Mouse (Mus musculus) limb, embryonic 14.5 days (tissue): Measurements from ENCODE around the gene Ccl7. TPM values are rescaled to one million over a fixed set of nuclear protein-coding genes. Genes with fewer than 3 reads are reported as not detected.

Experiments
- ATAC-seq: fragments of 200-750 bp; cut with Nextera tagmentation; 2 replicates; pipeline ENCODE4 v1.8.0; 2017; ENCODE audit warnings: low read depth, moderate number of reproducible peaks, moderate TSS enrichment; ENCODE audit not compliant: low FRiP score
- DNase-seq: peaks from one replicate; pipeline ENCODE4 v3.0.0-alpha.2; 2015; ENCODE audit warnings: low spot score
- H3K27ac ChIP-seq: fragments of 300-500 bp; sonication (generic); replicated peaks from 2 replicates; pipeline ENCODE4 v1.5.1; 2014; ENCODE audit warnings: low read depth, mild to moderate bottlenecking, low read length, moderate library complexity, mixed read lengths
- H3K27me3 ChIP-seq: fragments of 300-500 bp; sonication (generic); 2 replicates; pipeline ENCODE4 v1.6.1; 2014; ENCODE audit warnings: low read length, mixed read lengths; ENCODE audit not compliant: control insufficient read depth, insufficient read depth
- H3K36me3 ChIP-seq: fragments of 300-500 bp; sonication (generic); 2 replicates; pipeline ENCODE4 v1.6.1; 2014; ENCODE audit warnings: mild to moderate bottlenecking, low read length, moderate library complexity, mixed read lengths; ENCODE audit not compliant: control insufficient read depth, insufficient read depth
- H3K4me1 ChIP-seq: fragments of 300-500 bp; sonication (generic); 2 replicates; pipeline ENCODE4 v1.6.1; 2014; ENCODE audit warnings: antibody characterized with exemption, low read length, mixed read lengths; ENCODE audit not compliant: control insufficient read depth, insufficient read depth
- H3K4me2 ChIP-seq: fragments of 300-500 bp; sonication (generic); replicated peaks from 2 replicates; pipeline ENCODE4 v1.6.1; 2014; ENCODE audit warnings: low read depth, mild to moderate bottlenecking, low read length, moderate library complexity; ENCODE audit not compliant: severe bottlenecking
- H3K4me3 ChIP-seq: fragments of 300-500 bp; sonication (generic); replicated peaks from 2 replicates; pipeline ENCODE4 v1.5.1; 2014; ENCODE audit warnings: low read length
- H3K9ac ChIP-seq: fragments of 300-500 bp; sonication (generic); 2 replicates; pipeline ENCODE4 v1.6.1; 2014; ENCODE audit warnings: mild to moderate bottlenecking, low read depth, low read length, moderate library complexity; ENCODE audit not compliant: severe bottlenecking
- H3K9me3 ChIP-seq: fragments of 300-500 bp; sonication (generic); 2 replicates; pipeline ENCODE4 v1.6.1; 2016; ENCODE audit warnings: low read length; ENCODE audit not compliant: control insufficient read depth
- POLR2A ChIP-seq: fragments of 200-500 bp; IDR thresholded peaks from 2 replicates; pipeline ENCODE4 v1.8.0; 2012; ENCODE audit warnings: inconsistent platforms, mild to moderate bottlenecking, moderate library complexity, borderline replicate concordance; ENCODE audit not compliant: insufficient read depth, insufficient read length; ENCODE audit errors: extremely low read depth
- WGBS: fragments of 180-500 bp; shearing (Covaris S2); extraction: QIAGEN DNeasy Blood & Tissue Kit; methylation state at CpG from one replicate; pipeline ENCODE4 v1.1.7; 2014; 5-methylcytosine and 5-hydroxymethylcytosine counted together
- polyA plus RNA-seq, 2 experiments: library from polyadenylated mRNA; depleted of rRNA in 1 of 2; stranded (reverse) in 1 of 2; unstranded in 1 of 2; fragments of >200 nt; fragmentation: Nextera tagmentation in 1 of 2; extraction: Ambion mirVana in 1 of 2; gene quantifications; 2 replicates each; pipeline versions ENCODE4 v1.2.1 to v1.2.3; 2012 to 2014

The Ccl7 gene
- polyA plus RNA-seq, 2 experiments, result 1.5 to 4.3 TPM

DNA sequence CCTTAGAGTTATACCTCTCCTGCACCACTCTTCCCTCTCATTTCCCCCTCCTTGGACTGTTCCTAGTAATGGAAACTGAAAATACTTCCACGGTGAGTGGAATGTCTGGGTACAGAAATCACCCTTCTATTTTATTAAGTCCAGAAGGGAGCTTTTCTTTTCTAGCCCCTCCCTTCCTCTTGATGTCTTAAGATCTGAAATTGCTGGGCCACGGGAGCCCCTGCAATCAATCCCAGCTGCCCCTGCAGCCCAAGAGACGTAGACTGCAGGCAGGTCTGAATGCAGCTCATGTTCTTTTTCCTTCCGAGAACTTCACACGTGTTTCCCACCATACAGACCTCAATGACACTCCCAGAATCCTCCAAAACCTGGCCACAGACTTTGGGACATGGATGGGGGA, 44.9 kb upstream of the Ccl7 start:
- H3K27me3 ChIP-seq, result 0 out of 2 replicates have a peak, but pooled peaks cover 3% of the 10 kb centered on the region
- H3K9ac ChIP-seq, result no peak overlapping the region

GRCm38 (mm10) chr11:82004810-82005209, 40.7 kb upstream of the Ccl7 start:
- DNase-seq, result no peak
- WGBS, result 67% methylated on average over 2 of the region's 2 CpGs
- Histone ChIP-seq H3K9me3 (no peaks in the 10 kb centered on the region), H3K27ac (no peak overlapping the region), H3K4me2 (no peak overlapping the region), H3K36me3 (no peaks in the 10 kb centered on the region), H3K4me3 (no peak overlapping the region), H3K4me1 (0 out of 2 replicates have a peak, but pooled peaks cover 7% of the 10 kb centered on the region), H3K9ac (no peak overlapping the region), H3K27me3 (0 out of 2 replicates have a peak, but pooled peaks cover 3% of the 10 kb centered on the region)
- no peak for ATAC-seq
- no peak for TF ChIP-seq POLR2A

More for the DNA sequence above, 44.9 kb upstream of the Ccl7 start:
- no peak for ATAC-seq
- no peak for TF ChIP-seq POLR2A
- Histone ChIP-seq H3K4me1 (0 out of 2 replicates have a peak, but pooled peaks cover 3% of the 10 kb centered on the region), H3K27ac (no peak overlapping the region), H3K4me3 (no peak overlapping the region), H3K4me2 (no peak overlapping the region), H3K36me3 (no peaks in the 10 kb centered on the region), H3K9me3 (no peaks in the 10 kb centered on the region)
- no peak for DNase-seq
- WGBS, result 19% methylated on average over 5 of the region's 5 CpGs

GRCm38 (mm10) chr11:82006796-82007423, 38.6 kb upstream of the Ccl7 start:
- ATAC-seq, result no peak; the same call in 1 of the 2 replicates
- Histone ChIP-seq H3K27ac (no peak overlapping the region), H3K27me3 (no peaks in the 10 kb centered on the region), H3K4me1 (0 out of 2 replicates have a peak, but pooled peaks cover 4% of the 10 kb centered on the region), H3K9me3 (no peaks in the 10 kb centered on the region), H3K4me2 (no peak overlapping the region), H3K36me3 (no peaks in the 10 kb centered on the region), H3K4me3 (no peak overlapping the region), H3K9ac (no peak overlapping the region)
- no peak for TF ChIP-seq POLR2A
- DNase-seq, result peak; percentile 26
- 39% methylated on average over 12 of the region's 12 CpGs for WGBS

DNA sequence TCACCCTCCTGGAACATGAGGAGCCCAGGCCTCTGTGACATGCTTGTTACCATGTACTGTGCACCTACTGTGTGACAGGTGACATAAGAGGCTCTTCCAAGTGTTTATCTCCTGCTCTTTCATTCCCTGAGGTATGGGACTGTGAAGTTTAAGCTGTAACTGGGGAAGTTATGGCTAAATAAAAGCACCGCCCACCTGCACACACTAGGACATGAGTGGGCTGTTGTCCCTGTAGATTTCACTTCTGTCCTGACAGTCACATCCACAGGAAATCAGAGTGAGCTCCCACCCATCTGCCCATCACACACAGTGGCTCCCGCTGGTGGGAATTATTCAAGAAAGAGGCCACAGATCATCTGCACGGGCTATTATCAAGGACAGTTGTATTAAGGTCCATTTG, 35.4 kb upstream of the Ccl7 start:
- no peak for DNase-seq
- Histone ChIP-seq H3K4me1 (0 out of 2 replicates have a peak, but pooled peaks cover 4% of the 10 kb centered on the region), H3K4me3 (no peak overlapping the region), H3K36me3 (no peaks in the 10 kb centered on the region), H3K4me2 (no peak overlapping the region), H3K9me3 (no peaks in the 10 kb centered on the region), H3K27me3 (no peaks in the 10 kb centered on the region), H3K9ac (no peak overlapping the region), H3K27ac (no peak overlapping the region)
- WGBS, result 91% methylated on average over 3 of the region's 3 CpGs
- no peak for TF ChIP-seq POLR2A
- no peak for ATAC-seq

DNA sequence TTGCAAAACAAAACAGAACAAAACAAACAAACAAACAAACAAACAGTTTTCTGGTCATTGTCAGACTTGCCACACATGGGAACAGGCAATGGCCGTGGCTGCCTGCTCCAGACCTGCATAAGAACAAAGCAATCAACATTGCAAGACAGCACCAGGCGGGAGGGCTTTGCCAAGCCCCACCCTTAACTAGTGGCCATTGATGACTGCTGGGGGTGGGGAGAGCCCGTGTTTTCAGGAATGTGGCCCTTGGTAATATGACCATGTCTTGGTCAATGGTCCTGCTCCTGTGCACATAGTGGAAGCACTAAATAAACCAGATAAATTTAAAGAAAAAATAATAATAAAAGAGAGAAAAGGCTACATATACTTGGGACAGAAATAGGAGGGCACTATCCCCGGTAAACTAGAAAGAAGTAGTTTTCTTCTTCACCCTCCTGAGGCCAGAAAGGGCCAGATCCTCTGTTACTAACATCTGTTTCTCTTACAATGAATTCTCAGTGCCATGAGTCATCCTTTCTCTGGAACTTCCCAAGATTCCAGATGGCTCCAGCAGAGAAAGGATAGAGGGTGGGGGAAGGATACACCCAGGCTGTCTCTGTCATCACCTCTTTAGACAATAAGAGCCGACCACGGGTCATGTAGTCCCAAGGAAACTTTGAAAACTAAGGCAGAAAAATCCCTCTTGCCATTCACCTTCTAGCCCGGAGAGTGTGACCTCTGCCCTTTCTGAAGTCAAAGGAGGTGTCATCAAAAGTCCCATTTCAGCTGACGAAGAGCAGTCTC, 33.9 kb upstream of the Ccl7 start:
- no peaks in the 10 kb centered on the region for H3K9me3 ChIP-seq
- no peak overlapping the region for H3K9ac ChIP-seq
- WGBS, result 43% methylated on average over 8 of the region's 8 CpGs
- no peaks in the 10 kb centered on the region for H3K27me3 ChIP-seq
- no peak overlapping the region for H3K27ac ChIP-seq
- TF ChIP-seq POLR2A, result no peak
- no peak overlapping the region for H3K4me2 ChIP-seq
- DNase-seq (peak; percentile 38), ATAC-seq (no peak)
- no peaks in the 10 kb centered on the region for H3K36me3 ChIP-seq
- H3K4me3 ChIP-seq, result no peak overlapping the region
- 0 out of 2 replicates have a peak, but pooled peaks cover 4% of the 10 kb centered on the region for H3K4me1 ChIP-seq
